Mouse (Mus musculus): Measurements from ENCODE around the gene Cpvl. TPM values are rescaled to one million over a fixed set of nuclear protein-coding genes. Genes with fewer than 3 reads are reported as not detected.

Cpvl gene
- total and polyA plus RNA-seq, 3 experiments: not detected

DNA sequence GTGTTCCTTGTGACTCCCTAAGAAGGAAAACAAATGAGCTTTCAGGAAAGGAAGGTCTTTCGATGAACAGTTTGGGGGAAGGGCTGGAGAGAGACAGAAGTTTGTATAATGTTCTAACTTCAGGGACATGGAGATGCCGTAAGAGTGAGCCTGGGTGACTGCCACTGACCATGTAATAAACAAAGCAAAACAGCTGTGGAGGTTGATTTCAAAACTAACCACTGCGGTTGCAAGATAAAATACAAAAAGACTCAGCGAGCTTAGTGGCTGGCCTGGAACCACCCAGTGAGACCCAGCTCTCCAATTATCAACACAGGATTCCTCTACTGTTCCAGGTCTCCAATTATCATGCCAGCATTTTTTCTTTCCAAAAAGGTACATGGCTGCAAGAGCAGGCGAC lies 33.6 kb downstream of the Cpvl start:
- TF ChIP-seq JUND (IDR thresholded peaks at IDR 0.05; ENCODE audit: low read depth, low read length) (no peak), MAX (IDR thresholded peaks at IDR 0.05; ENCODE audit: low read length) (no peak), CTCF (IDR thresholded peaks at IDR 0.05 in 2 of 3, conservative IDR thresholded peaks at IDR 0.05 in 1 of 3; ENCODE audit: control insufficient read depth in 1 of 3, insufficient read depth in 1 of 3, low read depth in 2 of 3, low read length in 3 of 3, poor library complexity in 1 of 3, severe bottlenecking in 1 of 3) (no peak), ETS1 (IDR thresholded peaks at IDR 0.05; ENCODE audit: low read depth, low read length) (no peak), TBP (IDR thresholded peaks at IDR 0.05; ENCODE audit: low read depth, low read length) (no peak), ELF1 (IDR thresholded peaks at IDR 0.05; ENCODE audit: low read depth, low read length) (no peak), SMC3 (IDR thresholded peaks at IDR 0.05; ENCODE audit: low read depth, low read length) (no peak), GATA1 (IDR thresholded peaks at IDR 0.05; ENCODE audit: low read depth, low read length) (no peak), E2F4 (IDR thresholded peaks at IDR 0.05; ENCODE audit: borderline replicate concordance, low read depth, low read length) (no peak), BHLHE40 (IDR thresholded peaks at IDR 0.05; ENCODE audit: borderline replicate concordance, low read depth, low read length) (no peak), ZNF384 (IDR thresholded peaks at IDR 0.05; ENCODE audit: low read depth, low read length) (no peak), USF2 (IDR thresholded peaks at IDR 0.05; ENCODE audit: borderline replicate concordance in 1 of 2, insufficient read depth in 1 of 2, low read depth in 1 of 2, low read length in 2 of 2) (no peak), MAZ (IDR thresholded peaks at IDR 0.05; ENCODE audit: low read depth, low read length) (no peak), HCFC1 (IDR thresholded peaks at IDR 0.05; ENCODE audit: low read depth, low read length) (no peak)
- no peaks in the 10 kb centered on the region for H3K27me3 ChIP-seq (ENCODE audit: control insufficient read depth in 1 of 2, insufficient read depth in 2 of 2, low read length in 2 of 2)
- no peak overlapping the region for H3K4me3 ChIP-seq (ENCODE audit: control insufficient read depth in 1 of 2, insufficient read depth in 1 of 2, low read depth in 2 of 2, low read length in 2 of 2)
- H3K4me1 ChIP-seq (ENCODE audit: control insufficient read depth in 1 of 2, insufficient read depth in 2 of 2, low read length in 2 of 2): no peaks in the 10 kb centered on the region
- H3K9me3 ChIP-seq (replicated peaks; ENCODE audit: insufficient read depth, low read length): no peaks in the 10 kb centered on the region
- no peak for DNase-seq (ENCODE audit: low read depth, low spot score)
- H3K9ac ChIP-seq (ENCODE audit: control insufficient read depth, low read depth, low read length, poor library complexity, severe bottlenecking): no peak overlapping the region
- no peaks in the 10 kb centered on the region for H3K36me3 ChIP-seq (ENCODE audit: control insufficient read depth in 1 of 2, insufficient read depth in 2 of 2, low read length in 2 of 2)
- H3K79me2 ChIP-seq (ENCODE audit: control insufficient read depth, insufficient read depth, low read length, poor library complexity): no peaks in the 10 kb centered on the region
- H3K27ac ChIP-seq (ENCODE audit: control insufficient read depth, low read depth, low read length): no peak overlapping the region

GRCm38 (mm10) chr6:53944417-53944816 lies 34.1 kb downstream of the Cpvl start:
- TF ChIP-seq GABPA (IDR thresholded peaks at IDR 0.05; ENCODE audit: low read depth, low read length) (no peak), TBP (IDR thresholded peaks at IDR 0.05; ENCODE audit: low read depth, low read length) (no peak), NELFE (IDR thresholded peaks at IDR 0.05; ENCODE audit: low read depth, low read length) (no peak), TCF12 (IDR thresholded peaks at IDR 0.05; ENCODE audit: low read depth, low read length) (no peak), UBTF (IDR thresholded peaks at IDR 0.05; ENCODE audit: borderline replicate concordance, insufficient read depth, low read depth, low read length) (no peak), KAT2A (conservative IDR thresholded peaks at IDR 0.05; ENCODE audit: low read depth, low read length) (no peak), POLR2AphosphoS2 (IDR thresholded peaks at IDR 0.05; ENCODE audit: low read length) (no peak), MAX (IDR thresholded peaks at IDR 0.05; ENCODE audit: low read length) (no peak), CHD2 (IDR thresholded peaks at IDR 0.05; ENCODE audit: low read length) (no peak), MAZ (IDR thresholded peaks at IDR 0.05; ENCODE audit: low read depth, low read length) (no peak), MYB (IDR thresholded peaks at IDR 0.05; ENCODE audit: low read depth, low read length) (no peak), BHLHE40 (IDR thresholded peaks at IDR 0.05; ENCODE audit: borderline replicate concordance, low read depth, low read length) (no peak), SMC3 (IDR thresholded peaks at IDR 0.05; ENCODE audit: low read depth, low read length) (no peak), JUND (IDR thresholded peaks at IDR 0.05; ENCODE audit: low read depth, low read length) (no peak), POLR2A (IDR thresholded peaks at IDR 0.05; ENCODE audit: control insufficient read depth in 1 of 2, insufficient read depth in 1 of 2, low read depth in 1 of 2, low read length in 2 of 2, poor library complexity in 1 of 2) (no peak), SIN3A (IDR thresholded peaks at IDR 0.05; ENCODE audit: low read length) (no peak), CTCF (IDR thresholded peaks at IDR 0.05 in 2 of 3, conservative IDR thresholded peaks at IDR 0.05 in 1 of 3; ENCODE audit: control insufficient read depth in 1 of 3, insufficient read depth in 1 of 3, low read depth in 2 of 3, low read length in 3 of 3, poor library complexity in 1 of 3, severe bottlenecking in 1 of 3) (no peak), USF2 (IDR thresholded peaks at IDR 0.05; ENCODE audit: borderline replicate concordance in 1 of 2, insufficient read depth in 1 of 2, low read depth in 1 of 2, low read length in 2 of 2) (no peak), GATA1 (IDR thresholded peaks at IDR 0.05; ENCODE audit: low read depth, low read length) (no peak), MEF2A (IDR thresholded peaks at IDR 0.05; ENCODE audit: extremely low read depth, insufficient replicate concordance, low read depth, low read length, poor library complexity, severe bottlenecking) (no peak)
- H3K27me3 ChIP-seq (ENCODE audit: control insufficient read depth in 1 of 2, insufficient read depth in 2 of 2, low read length in 2 of 2): no peaks in the 10 kb centered on the region
- H3K4me1 ChIP-seq (ENCODE audit: control insufficient read depth in 1 of 2, insufficient read depth in 2 of 2, low read length in 2 of 2): no peaks in the 10 kb centered on the region
- no peak for DNase-seq (ENCODE audit: low read depth, low spot score)
- no peaks in the 10 kb centered on the region for H3K9me3 ChIP-seq (replicated peaks; ENCODE audit: insufficient read depth, low read length)
- no peak overlapping the region for H3K4me3 ChIP-seq (ENCODE audit: control insufficient read depth in 1 of 2, insufficient read depth in 1 of 2, low read depth in 2 of 2, low read length in 2 of 2)
- no peaks in the 10 kb centered on the region for H3K36me3 ChIP-seq (ENCODE audit: control insufficient read depth in 1 of 2, insufficient read depth in 2 of 2, low read length in 2 of 2)
- H3K9ac ChIP-seq (ENCODE audit: control insufficient read depth, low read depth, low read length, poor library complexity, severe bottlenecking): no peak overlapping the region
- no peak overlapping the region for H3K27ac ChIP-seq (ENCODE audit: control insufficient read depth, low read depth, low read length)
- no peaks in the 10 kb centered on the region for H3K79me2 ChIP-seq (ENCODE audit: control insufficient read depth, insufficient read depth, low read length, poor library complexity)

Measured in MEL (cell line).